Mouse (Mus musculus) liver, embryonic 14.5 days (tissue): ENCODE data around the gene Zfp618. TPM values are rescaled to one million over a fixed set of nuclear protein-coding genes. Genes with fewer than 3 reads are reported as not detected.

Source experiments
- ATAC-seq: fragments of 200-750 bp; cut with Nextera tagmentation; 2 replicates; pipeline ENCODE4 v1.8.0; 2017; ENCODE audit warnings: moderate number of reproducible peaks, mild to moderate bottlenecking, moderate library complexity; ENCODE audit not compliant: insufficient read depth
- DNase-seq, 3 experiments: peaks; one replicate each; pipeline ENCODE4 v3.0.0-alpha.2; 2012 to 2013; ENCODE audit warnings: low read depth in 3 of 3, low spot score in 3 of 3
- H3K27ac ChIP-seq: fragments of 300-500 bp; sonication (generic); 2 replicates; pipeline ENCODE4 v1.5.1; 2014; ENCODE audit warnings: moderate library complexity, mild to moderate bottlenecking, control low read depth, inconsistent platforms
- H3K27me3 ChIP-seq: fragments of 300-500 bp; sonication (generic); 2 replicates; pipeline ENCODE4 v1.6.1; 2014; ENCODE audit warnings: mild to moderate bottlenecking, low read length, moderate library complexity; ENCODE audit not compliant: control insufficient read depth, insufficient read depth
- H3K36me3 ChIP-seq: fragments of 300-500 bp; sonication (generic); replicated peaks from 2 replicates; pipeline ENCODE4 v1.6.1; 2014; ENCODE audit warnings: low read depth; ENCODE audit not compliant: control insufficient read depth, insufficient read depth
- H3K4me1 ChIP-seq, 2 experiments: fragments of 200-500 bp in 1 of 2; fragments of 300-500 bp in 1 of 2; sonication (generic) in 1 of 2; replicated peaks; 2 replicates each; pipeline ENCODE4 v1.6.1; 2012 to 2014; ENCODE audit warnings: antibody characterized with exemption in 1 of 2, inconsistent platforms in 1 of 2, low read length in 1 of 2; ENCODE audit not compliant: control insufficient read depth in 2 of 2, insufficient read depth in 2 of 2
- H3K4me2 ChIP-seq: fragments of 300-500 bp; sonication (generic); 2 replicates; pipeline ENCODE4 v1.6.1; 2014; ENCODE audit warnings: low read depth, mild to moderate bottlenecking, control low read depth, moderate library complexity
- H3K4me3 ChIP-seq, 2 experiments: fragments of 200-500 bp in 1 of 2; fragments of 300-500 bp in 1 of 2; sonication (generic) in 1 of 2; 2 replicates each; pipeline ENCODE4 v1.5.1; 2012 to 2014; ENCODE audit warnings: low read depth in 2 of 2, low read length in 2 of 2, mild to moderate bottlenecking in 2 of 2, control low read depth in 1 of 2, inconsistent platforms in 1 of 2, moderate library complexity in 1 of 2; ENCODE audit not compliant: insufficient read depth in 1 of 2
- H3K9ac ChIP-seq: fragments of 300-500 bp; sonication (generic); replicated peaks from 2 replicates; pipeline ENCODE4 v1.6.1; 2014; ENCODE audit warnings: mild to moderate bottlenecking, control low read depth, moderate library complexity
- H3K9me3 ChIP-seq: fragments of 300-500 bp; sonication (generic); 2 replicates; pipeline ENCODE4 v1.6.1; 2016; ENCODE audit warnings: low read length, mixed read lengths; ENCODE audit not compliant: control insufficient read depth
- CTCF ChIP-seq: IDR thresholded peaks from 2 replicates; pipeline ENCODE4 v1.5.1; 2016; ENCODE audit warnings: antibody characterized with exemption, low read depth, control low read depth
- EP300 ChIP-seq: IDR thresholded peaks from 2 replicates; pipeline ENCODE4 v1.6.1; 2016; ENCODE audit warnings: antibody characterized with exemption, low read depth
- WGBS: fragments of 180-500 bp; shearing (Covaris S2); extraction: QIAGEN DNeasy Blood & Tissue Kit; methylation state at CpG from one replicate; pipeline ENCODE4 v1.1.7; 2014; ENCODE audit not compliant: insufficient replicate concordance; 5-methylcytosine and 5-hydroxymethylcytosine counted together
- polyA plus RNA-seq, 2 experiments: library from polyadenylated mRNA; depleted of rRNA in 1 of 2; stranded (reverse) in 1 of 2; unstranded in 1 of 2; fragments of >200 nt; fragmentation: Nextera tagmentation in 1 of 2; extraction: Ambion mirVana in 1 of 2; gene quantifications; 2 replicates each; pipeline versions ENCODE4 v1.2.1 to v1.2.3; 2012 to 2014

Gene Zfp618
- polyA plus RNA-seq, 2 experiments, result 1.5 TPM

DNA sequence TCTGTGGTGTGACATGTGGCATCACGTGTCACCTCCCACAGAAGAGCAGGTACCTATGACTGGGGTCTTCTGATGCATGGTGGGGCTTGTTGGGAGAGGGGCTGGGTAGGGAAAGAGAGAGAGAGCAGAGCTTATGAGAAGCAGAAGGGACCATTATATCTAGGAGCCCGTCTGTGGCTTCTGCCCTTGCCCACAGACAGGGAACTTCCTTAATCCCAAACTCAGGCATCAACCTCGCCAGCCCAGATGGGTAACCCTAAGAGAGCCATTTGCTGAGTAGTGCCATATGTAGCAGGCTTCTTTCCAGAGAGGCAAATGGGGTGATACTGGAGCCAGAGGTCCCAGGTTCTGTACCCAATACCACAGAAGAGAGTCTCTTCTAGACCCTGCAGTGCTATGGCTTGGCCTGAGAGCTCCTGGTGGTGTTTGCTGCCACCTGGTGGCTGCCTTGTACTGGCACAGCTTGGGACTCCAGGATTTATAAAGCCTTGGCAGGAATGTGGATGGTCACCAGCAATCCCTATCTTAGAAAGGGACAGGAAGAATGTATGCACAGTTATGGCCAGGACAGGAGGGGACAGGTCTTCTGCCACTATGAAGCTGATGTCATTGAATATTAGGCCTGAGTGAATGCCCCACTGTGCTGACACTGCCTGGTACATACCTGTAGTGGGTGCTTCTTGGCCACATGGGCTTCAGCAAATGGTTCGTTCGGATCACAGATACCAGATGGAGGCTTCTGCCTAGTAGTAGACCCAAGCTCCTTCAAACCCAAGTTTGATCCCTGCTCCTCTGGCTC, 153.5 kb downstream of the Zfp618 start:
- peak; percentile 90 for TF ChIP-seq CTCF
- TF ChIP-seq EP300, result no peak

DNA sequence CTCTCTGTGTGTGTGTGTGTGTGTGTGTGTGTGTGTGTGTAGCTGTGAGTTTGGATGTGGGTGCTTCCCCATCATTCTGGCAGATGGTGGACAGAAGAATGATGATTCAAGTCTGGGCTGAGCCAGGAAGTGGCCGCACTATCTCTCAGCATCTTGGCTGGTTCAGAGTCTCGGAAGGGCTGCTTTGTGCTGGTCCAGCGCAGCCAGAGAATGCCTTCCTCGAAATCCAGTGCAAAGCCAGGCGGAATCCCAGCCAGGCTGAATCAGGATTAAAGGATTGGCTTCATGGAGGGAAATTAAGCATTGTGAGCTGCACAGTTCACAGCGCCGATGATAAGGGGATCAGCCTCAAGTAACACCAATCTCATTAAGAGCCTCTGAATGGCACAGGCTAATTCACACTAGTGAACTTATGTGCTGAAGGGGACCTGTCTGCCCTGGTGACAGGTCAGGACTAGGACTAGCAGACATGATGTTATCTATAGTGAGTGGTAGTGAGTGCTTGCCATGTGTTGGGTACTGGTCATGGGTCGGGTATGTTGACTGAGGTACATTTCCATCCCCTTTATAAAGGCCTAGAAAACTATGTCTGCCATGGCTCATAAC, 159.6 kb downstream of the Zfp618 start:
- TF ChIP-seq CTCF (no peak), EP300 (no peak)
- Histone ChIP-seq H3K4me3 (no peak overlapping the region), H3K9ac (no peak overlapping the region), H3K9me3 (no peaks in the 10 kb centered on the region), H3K36me3 (no peaks in the 10 kb centered on the region), H3K4me2 (no peak overlapping the region), H3K27ac (no peak overlapping the region), H3K27me3 (no peaks in the 10 kb centered on the region), H3K4me1 (no peaks in the 10 kb centered on the region)
- ATAC-seq, result no peak
- 50% methylated on average over 8 of the region's 8 CpGs for WGBS
- DNase-seq, result no peak

More for the DNA sequence above, 153.5 kb downstream of the Zfp618 start:
- ATAC-seq (no peak), DNase-seq (peak; percentile 12 to 19 (median 17))
- Histone ChIP-seq H3K4me1 (no peaks in the 10 kb centered on the region), H3K9me3 (no peaks in the 10 kb centered on the region), H3K27me3 (no peaks in the 10 kb centered on the region), H3K9ac (no peak overlapping the region), H3K4me2 (no peak overlapping the region), H3K27ac (no peak overlapping the region), H3K36me3 (no peaks in the 10 kb centered on the region), H3K4me3 (no peak overlapping the region)
- 55% methylated on average over 5 of the region's 5 CpGs for WGBS

DNA sequence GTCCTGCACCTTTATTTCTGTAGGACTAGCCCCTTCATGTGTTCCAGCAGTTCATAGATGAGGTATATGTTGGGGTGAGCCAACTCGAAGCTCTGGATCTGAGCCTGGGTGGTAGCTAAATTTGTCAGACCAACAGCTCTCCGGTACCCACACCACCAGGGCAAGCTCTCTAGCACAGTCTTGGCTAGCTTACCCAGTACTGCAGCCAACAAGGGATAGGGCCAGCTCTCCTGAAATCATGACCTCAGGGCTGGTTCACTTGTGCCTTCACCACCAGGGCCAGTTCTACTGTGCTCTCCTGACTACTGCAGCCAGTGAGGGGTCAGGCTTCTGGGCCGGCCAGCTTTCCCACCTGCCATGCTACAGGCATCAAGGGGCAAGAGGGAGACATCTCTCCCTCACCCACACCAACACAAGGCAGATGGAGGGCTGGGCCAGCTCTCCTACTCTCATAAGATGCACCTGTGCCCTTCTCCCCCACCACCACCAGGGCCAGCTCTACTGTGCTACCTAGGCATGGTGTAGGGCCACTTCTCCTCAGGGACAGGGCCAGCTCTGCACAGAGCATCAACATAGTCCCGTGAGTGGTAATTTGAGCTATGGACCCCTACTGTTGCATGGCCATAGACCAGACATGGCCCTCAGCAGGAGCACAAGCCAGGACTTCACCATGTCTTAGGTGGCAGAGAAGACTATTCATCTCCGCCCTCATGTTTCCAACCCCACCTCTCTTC, 164.7 kb downstream of the Zfp618 start:
- TF ChIP-seq CTCF, result no peak
- no peak for TF ChIP-seq EP300
- H3K9me3 ChIP-seq, result no peaks in the 10 kb centered on the region
- no peak overlapping the region for H3K9ac ChIP-seq
- DNase-seq, result no peak
- no peaks in the 10 kb centered on the region for H3K4me1 ChIP-seq
- ATAC-seq, result no peak
- H3K27me3 ChIP-seq, result no peaks in the 10 kb centered on the region
- H3K4me2 ChIP-seq, result no peak overlapping the region
- H3K4me3 ChIP-seq, result no peak overlapping the region
- WGBS, result 63% methylated on average over 5 of the region's 5 CpGs
- H3K27ac ChIP-seq, result no peak overlapping the region
- H3K36me3 ChIP-seq, result no peaks in the 10 kb centered on the region

DNA sequence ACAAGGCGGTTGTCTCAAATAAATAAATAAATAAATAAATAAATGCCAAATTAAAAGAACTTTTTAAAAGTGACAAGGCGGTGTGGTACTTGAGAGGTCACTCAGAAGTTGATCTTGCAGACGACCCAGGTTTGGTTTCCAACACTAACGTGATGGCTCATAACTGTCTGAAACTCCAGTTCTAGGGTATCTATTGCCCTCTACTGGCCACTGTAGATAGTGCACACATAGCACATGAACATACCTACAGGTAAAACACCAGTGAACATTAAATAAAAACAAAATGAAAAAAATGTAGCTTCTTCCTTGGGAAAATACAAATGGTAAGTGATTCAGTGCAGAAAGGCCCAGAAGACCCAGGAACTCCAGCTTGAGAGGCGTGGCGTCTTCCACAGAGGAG, 181.9 kb downstream of the Zfp618 start:
- ATAC-seq, result no peak
- no peak overlapping the region for H3K4me2 ChIP-seq
- TF ChIP-seq CTCF (peak; percentile 38; the same call in 1 of the 2 replicates), EP300 (no peak)
- H3K36me3 ChIP-seq, result no peaks in the 10 kb centered on the region; the same call in 1 of the 2 replicates
- no peak overlapping the region for H3K9ac ChIP-seq
- H3K4me3 ChIP-seq, result no peak overlapping the region
- no peak overlapping the region for H3K27ac ChIP-seq
- H3K9me3 ChIP-seq, result no peaks in the 10 kb centered on the region
- WGBS, result 77% methylated on average over 6 of the region's 6 CpGs
- no peaks in the 10 kb centered on the region for H3K27me3 ChIP-seq
- no peak for DNase-seq
- peaks cover 0 to 4% of the 10 kb centered on the region in 2 experiments; a peak in 1 of 4 replicates for H3K4me1 ChIP-seq

DNA sequence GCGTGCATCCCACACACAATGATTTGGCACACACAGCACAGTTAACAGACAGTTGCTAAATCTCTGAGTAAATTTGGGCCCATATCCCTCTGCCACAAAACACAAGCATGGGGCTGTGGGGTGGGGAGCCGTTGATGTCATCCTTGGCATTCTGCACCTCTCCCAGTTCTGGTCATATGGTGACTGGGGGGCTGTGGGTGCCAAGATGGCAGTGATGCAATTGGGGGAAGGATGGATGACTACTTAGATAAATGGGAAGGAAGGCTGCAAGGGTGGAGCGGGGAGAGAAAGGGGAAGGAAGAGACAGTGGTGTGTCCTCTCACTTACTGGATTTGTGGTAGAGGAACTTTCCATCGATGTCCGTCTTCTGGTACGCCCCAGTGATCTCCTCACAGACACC, 185.8 kb downstream of the Zfp618 start:
- ATAC-seq (no peak), DNase-seq (no peak)
- Histone ChIP-seq H3K9ac (no peak overlapping the region), H3K4me2 (peak overlapping the region; percentile 32), H3K27ac (no peak overlapping the region), H3K36me3 (no peaks in the 10 kb centered on the region; the same call in 1 of the 2 replicates), H3K4me3 (peak overlapping the region in 1 of 2 experiments; percentile 15; a peak in 1 of 4 replicates), H3K9me3 (no peaks in the 10 kb centered on the region), H3K27me3 (no peaks in the 10 kb centered on the region), H3K4me1 (peaks cover 0 to 14% of the 10 kb centered on the region in 2 experiments; a peak in 3 of 4 replicates)
- no peak for TF ChIP-seq CTCF
- no peak for TF ChIP-seq EP300
- WGBS, result 25% methylated on average over 6 of the region's 6 CpGs
